Mouse (Mus musculus): ENCODE measurements around the gene Slc25a41.

Gene Slc25a41

DNA sequence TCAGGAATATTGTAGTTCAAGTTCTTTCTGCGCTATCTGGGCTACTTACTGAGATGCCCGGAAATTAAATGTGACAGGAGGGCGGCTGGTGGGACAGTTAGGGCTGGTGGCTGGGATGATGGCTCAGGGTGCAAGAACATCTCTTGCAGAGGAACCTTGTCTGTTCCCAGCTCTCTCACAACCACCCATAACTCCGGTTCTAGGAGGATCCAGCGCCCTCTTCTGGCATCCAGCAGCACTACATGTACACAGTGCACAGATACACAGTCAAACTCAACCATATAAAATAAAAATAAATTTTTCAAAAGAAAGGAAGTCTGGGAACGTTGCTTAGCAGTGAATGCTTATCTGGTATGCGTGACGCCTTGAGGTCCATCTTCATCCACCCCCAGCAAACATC is 2.5 kb downstream of the Slc25a41 start:
- DNase-seq = no peak

DNA sequence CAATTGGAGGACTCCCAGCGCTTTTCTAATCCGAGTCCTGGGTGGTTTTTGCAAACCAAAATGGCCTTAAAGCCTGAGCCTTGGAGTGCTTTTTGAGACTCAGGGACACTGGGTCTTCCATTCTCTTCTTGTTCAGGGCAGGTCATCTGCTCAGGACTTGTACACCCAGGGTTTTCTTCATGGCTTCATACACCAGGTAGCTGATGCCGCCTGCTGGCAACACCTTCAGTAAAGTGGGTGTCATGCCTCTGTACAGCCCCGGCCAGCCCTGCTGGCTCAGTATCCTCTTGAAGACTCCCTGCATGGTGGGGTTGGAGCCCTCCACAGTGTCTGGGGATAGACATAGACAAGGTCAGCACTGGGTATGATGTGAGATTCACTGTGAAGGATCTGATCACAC is 8.6 kb downstream of the Slc25a41 start:
- DNase-seq = peak; percentile 27

DNA sequence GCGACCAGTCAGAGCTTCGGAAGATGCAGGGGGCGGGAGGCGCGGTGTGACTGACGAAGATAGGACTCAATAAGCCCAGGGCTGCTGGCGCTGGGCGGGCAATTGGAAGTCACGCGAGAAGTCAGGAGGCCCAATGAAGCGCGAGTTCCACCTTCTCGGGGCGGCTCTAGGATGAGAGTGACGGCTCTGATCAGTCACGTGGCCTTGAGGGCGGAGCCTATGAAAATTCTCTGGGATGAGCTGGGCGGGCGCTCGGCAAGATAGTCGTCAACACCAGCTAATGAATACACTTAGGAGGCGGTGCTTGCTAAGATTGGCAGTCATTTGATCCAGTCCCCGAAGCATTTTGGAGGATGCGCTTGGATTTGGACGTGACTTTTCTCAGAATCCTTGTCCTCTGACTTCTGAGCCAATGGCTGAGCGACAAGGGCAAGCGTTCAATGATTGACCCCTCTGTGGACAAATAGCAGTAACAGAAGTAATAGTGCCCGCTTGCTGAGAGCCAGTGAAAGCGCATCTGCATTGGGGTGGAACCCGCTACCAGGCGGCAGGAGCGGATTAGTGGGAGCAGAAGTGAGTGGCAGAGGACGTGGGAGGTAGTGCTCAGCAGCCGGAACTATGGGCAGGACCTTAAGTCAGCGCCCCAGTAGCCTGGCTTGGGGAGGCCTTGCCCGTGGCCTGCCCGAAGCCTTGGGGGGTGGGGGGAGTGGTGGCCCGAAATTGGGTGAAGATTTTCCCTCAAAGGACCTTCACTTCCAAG is 9.6 kb downstream of the Slc25a41 start:
- peak; percentile 100 for DNase-seq

DNA sequence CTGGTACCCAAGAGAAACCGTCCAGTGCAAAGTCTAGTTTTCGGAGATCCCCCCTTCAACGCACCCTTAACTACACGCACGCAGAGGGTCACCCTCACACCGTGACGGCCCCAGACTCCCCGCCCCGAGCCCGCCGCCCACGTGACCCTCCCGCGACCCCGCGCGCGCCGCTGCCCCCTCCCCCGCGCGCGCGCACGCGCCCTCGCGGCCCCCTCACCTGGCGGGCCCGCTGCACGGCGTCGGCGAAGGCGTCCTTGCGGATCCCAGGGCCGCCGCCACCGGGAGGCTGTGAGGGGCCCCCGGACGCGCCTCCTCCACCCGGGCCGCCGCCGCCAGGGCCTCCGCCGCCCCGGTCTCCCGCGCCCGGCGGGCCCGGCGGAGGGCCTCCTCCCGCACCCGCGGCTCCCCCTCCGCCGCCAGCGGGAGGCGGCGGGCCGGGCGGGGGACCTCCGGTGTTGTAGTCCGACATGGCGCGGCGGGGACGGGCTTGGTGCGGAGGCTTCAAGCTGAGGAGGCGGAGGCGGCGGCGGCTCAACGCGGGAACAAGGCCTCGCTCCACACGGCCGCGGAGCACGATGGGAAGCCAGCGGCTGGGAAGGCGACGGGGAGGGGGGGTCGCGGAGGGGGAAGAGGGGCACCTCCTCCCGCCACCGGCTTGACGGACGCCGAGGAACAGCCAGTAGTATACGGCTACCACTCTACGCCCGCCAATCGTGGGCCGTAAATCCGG is 10.4 kb downstream of the Slc25a41 start, which contains the start of gene Khsrp:
Gene Khsrp, minus strand, starts transcription at position 592 of the 730 bp plus-strand sequence.
- peak; percentile 33 for DNase-seq

DNA sequence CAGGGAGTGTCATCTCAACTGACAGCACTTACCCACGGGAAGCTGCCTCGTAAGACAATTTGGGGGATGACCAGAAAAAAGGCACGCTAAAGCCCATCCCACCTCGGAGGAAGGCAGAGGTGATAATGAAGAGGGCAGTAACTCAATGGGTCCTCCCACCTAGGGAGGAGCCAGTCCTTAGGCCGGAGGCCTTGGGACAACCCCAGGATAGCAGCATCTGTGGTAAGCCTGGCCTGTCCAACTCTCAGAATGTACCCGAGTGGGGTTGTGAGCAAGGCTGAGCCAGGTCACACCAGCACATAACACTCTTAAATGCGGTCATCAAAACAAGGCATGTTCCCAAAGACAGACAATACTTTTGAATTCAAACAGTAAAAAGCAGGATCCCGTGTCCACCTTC is 11.8 kb downstream of the Slc25a41 start:
- DNase-seq = peak; percentile 20

DNA sequence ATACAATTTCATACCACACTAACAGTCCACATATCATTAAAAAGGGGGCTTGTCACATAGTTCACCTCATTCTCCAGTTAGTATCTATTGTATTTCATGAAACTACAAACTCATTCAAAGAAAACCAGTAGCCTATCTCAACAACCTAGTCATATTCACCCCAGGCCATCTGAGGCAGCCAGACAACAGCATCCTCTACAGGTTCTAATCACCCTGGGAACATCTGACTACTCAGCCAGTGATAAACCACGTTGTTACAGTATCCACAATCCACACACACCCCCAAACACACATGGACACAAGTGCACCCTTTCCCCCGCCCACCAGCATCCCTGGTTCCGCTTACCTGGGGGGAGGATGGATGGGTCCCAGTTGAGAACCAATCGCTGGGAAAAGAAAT is 14.0 kb downstream of the Slc25a41 start:
- DNase-seq = no peak

DNA sequence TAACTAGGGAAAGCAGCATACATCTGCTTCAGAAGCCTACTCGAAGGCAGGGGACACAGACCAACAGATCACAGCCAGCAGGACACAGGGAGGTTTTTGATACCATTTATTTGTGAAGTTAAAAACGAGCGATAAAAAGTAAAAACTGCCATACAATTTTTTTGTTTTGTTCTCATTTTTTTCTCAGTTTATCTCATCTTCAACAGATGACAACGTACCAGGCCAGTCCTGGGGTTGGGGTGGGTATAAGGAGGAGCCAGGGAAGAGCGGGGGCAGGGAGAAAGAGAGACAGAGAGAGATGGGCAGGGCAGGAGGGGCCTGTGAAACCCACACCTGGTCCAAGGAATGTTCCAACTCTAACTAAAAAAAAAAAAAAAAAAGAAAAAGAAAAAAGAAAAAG is 20.5 kb downstream of the Slc25a41 start:
- DNase-seq = no peak

DNA sequence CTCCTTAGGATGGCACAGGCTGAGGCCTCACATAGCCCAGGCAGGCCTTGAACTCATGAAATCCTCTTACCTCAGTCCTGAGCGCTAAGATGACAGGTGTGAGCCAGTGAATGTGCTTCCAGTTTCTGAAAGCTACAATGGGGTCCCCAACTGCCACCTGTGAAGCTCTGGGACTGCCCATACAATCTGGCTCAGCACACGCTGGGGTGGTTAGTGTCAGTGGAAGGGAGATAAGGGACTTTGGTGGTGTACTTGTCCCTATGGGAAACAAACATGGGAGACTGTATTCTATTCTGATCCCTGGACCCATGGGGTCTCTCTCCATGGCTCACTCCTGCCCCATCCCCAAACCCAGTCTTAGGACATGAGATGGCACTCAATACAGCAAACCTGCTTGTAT is 21.8 kb downstream of the Slc25a41 start:
- DNase-seq = no peak

DNA sequence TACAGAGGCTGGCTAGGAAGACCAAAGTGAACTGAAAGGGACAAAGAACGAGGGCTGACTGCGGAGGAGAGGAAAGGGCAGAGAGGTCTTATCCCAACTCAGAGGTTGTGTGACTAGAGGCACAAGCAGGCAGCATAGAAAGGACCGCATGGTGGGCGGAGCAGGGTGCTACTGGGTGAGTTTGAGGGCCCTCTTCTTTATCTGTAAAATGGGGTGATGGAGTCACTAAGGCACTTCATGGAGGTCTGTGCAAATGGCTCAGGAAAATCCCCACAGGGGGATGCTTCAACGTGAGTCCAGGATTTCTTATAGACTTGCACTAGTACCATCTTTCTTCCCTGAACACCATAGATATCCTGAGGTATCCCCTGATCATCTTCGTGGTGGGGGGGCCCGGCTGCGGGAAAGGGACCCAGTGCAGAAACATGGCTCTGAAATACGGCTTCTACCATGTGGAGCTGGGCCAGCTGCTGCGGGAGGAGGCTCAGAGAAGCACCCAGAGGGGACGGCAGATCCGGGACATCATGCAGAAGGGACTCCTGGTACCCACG is 29.1 kb downstream of the Slc25a41 start:
- DNase-seq = no peak

DNA sequence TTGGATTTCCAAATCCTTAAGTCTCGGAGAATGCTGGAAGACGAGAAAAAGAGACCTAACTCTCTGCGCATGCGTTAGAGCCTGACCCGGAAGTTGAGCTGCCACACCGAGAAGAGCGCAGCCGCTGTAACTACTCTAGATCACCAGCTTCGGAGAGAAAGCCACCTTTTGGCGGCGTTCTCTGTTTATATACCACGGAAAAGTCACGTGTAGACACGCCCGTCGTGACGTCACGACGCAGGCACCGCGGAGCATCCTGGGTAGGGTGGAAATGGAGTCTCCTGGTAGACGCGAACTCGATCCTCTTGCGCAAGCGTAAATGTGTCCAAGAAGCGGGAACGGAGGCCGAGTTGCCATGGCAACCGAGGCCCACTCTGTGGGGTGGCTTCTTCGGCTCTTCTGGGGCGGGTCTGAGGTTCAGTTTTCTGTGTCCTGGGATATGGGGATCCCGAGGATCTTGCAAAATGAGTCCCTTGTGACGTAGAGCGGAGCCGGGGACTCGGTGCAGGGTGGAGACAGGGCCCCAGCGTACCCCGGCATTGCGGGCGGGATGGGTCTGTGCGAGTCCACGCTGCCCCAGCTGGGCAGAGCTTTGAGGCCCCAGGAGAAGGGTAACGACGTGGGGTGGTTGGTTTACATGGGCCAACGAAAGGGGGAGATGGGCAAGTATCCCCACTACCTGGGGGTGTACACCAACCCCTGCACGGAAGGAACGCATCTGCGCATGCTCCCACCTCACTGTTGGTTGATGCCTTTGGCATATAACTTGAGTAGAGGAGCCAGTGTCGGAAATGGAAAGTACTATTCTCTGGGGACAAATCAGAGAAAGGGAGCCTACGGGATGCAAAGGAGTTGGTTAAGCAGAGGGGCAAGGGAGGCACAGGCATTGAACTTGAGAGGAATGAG is 30.0 kb downstream of the Slc25a41 start, which contains the start of the genes Gtf2f1 and Gm17949:
Gene Gtf2f1, minus strand, starts transcription at position 53 of the 906 bp plus-strand sequence.
Gene Gm17949, plus strand, starts transcription at position 234 of the 906 bp plus-strand sequence.
- DNase-seq = peak; percentile 94

DNA sequence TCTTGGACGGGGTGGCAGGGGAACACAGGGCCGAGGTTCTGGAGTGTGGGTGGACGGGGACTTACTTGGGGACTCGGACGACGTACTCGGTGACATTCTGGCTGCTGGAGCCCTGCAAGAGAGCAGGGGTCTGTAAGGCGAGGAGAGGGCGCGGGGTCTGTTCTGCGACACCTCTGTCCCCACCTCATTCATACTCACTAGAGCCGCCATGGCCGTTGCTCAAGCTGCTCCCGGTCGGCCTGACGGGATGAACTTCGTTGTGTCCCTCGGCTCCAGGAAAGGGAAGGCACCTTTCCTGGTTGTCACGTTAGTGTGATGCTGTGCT is 30.6 kb downstream of the Slc25a41 start:
- DNase-seq = no peak

DNA sequence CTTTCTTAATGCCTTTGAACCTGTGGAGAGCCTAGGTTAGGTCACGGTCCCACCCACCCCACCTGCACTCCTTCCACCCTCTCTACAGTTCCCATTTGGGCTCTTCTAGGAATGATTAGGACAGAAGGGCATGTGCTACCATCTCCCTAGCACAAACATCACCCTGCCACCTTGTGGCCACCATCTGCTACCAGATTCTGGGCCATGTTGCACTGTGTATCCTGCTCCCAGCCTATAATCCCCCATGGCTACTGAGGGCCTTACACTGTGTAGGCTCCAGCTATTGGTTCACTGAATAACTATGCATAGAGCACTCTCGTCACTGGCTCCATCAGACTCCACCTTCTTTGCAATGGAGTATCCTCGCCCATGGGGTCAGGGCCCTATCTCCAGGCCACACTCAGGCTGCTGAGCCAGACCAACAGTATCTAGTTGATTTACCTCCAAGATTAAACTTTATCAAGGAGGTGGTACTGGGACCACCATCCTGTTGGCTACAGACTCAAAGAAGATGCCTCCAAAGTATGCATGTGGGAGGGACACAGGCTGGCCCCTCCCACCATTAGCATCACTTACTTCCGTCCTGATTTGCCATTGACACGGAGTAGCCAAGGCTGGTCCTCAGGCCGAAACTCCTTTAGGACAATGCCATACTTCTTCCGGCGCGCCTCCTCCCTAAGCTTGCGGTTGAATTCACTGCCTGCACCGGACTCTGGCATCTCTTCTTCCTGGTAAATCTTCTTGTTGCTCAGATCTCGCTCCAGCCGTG is 34.1 kb downstream of the Slc25a41 start:
- no peak for DNase-seq

DNA sequence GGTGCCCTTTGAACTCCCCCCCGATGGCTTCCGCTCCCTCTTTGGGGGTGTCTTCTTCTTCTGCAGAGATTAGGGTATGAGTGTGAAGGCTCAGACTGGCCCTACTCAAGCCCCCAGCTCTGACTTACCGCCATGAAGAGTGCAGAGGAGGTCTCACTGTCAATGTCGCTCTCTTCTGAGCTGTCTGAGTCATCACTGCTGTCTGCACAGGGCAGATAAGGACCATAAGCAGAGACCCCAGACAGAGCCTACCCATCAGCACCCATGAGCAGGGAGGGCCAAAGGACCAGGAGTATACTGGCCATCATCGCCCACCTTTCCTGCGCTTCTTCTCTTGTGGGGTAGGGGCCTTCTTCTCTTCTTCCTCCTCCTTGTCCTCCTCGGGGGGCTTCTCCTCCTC is 37.5 kb downstream of the Slc25a41 start:
- no peak for DNase-seq

DNA sequence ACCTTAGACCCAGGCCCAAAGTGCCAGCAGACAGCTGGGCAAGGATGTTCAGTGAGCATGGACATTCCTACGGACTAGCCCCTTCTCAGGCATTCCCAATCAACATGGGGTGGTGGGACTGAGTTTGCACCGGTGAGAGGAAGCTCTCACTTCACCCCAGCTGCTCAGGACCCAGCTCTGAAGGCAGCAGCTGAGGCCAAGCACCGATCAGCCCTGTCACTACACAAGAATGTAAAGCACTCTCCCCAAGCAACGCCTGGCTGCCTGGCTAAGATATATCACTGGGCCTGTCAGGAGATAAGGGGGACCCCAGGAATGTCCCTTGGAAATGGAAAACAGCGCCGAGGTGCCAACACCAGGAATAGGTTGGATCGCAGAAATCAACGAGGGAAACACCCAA is 40.2 kb downstream of the Slc25a41 start:
- no peak for DNase-seq

DNA sequence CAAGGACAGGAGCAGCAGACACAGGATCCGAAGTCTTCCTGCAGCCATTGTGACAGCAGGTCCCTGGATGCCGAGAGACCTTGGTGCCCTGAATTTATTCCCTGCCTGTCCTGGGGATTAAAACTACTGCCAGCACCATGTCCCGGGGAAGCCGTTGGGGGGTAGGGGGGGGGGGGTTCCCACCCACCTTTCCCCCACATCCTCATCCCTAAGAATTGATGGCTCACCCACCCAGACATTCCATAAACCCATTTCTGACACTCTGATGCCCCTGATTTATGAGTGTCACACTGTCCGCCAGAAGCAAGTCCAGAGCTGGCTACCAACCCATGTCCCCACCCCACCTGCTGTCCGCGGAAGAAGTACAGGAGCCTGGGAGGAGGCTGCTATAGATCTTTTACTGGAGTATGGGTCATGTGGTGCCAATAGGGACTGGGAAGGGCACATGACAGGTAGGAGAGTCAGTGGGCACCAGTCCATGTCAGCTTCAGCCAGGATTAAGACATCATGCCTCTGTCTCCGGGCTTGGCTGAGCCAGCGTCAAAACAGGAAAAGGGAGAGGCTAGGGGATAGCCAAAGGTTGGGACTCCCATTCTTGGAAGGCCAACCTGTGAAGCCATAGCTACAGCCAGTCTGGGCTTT is 41.4 kb downstream of the Slc25a41 start, which contains the start of gene Pspn:
Gene Pspn, minus strand, starts transcription at position 51 of the 642 bp plus-strand sequence.
- no peak for DNase-seq

DNA sequence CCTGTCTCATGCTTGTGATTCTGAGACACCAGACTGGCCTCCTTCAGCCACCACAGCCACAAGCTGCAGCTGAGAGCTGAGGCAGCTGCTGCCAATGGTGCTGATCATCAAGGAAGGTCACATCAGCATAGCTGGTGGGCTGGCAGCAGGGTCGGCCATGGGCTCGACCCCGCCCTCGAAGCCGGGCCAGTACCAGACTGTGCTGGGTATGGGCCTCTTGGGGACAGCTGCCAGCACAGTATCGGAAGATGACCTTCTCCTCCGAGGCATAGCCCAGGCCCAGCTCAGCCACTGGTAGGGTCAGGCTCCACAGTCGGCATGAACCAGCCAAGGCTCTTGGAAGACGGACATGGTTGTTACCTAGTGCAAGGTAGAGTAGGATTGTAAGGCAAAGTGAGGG is 42.0 kb downstream of the Slc25a41 start:
- no peak for DNase-seq

DNA sequence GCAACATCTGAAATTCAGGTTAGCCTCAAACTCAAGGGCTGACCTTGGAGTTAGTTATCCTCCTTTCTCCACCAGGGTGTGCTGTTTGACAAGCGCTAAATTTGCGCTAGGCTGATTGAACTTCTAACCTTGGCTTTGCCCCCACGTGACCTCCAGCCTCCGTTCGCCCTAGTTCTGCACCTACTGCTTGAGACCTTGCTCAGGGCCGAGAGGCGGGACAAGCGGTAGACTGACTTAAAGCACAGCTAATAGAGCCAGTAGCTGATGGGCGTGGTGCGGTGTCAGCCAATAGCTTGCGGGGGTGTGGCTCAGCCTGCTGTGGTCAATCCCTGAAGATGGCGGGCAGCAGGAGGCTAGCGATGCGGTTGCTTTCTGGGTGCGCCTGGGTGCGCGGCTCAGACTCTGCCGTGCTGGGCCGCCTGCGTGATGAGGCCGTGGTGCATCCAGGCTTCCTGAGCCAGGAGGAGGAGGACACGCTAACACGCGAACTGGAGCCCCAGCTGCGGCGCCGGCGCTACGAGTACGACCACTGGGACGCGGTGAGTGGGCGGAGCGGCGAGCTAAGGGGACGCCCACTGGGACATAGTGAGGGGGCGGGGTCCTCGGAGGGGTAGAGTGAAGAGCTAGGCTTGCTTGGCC is 44.3 kb downstream of the Slc25a41 start, which contains the start of gene Alkbh7:
Gene Alkbh7, plus strand, starts transcription at position 311 of the 639 bp plus-strand sequence.
- DNase-seq = peak; percentile 100

DNA sequence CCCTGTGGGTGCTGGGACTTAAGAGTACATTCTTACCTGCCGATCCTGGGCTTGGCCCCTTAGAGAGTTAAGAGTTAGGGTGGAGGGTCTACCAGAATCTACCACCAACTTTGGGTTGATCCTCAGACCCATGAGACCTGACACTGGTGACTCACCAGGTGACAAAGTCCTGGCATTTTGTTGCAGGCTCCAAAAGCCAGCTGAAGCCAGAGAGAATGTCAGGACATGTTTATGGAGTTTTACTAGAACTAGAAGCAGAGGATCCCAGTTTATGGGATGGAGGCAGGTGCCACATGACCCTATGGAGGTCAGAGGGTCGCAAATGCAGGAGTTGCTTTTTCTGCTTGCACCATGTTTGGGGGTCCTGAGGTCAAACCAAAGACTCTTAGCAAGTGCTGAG is 44.9 kb downstream of the Slc25a41 start:
- no peak for DNase-seq

DNA sequence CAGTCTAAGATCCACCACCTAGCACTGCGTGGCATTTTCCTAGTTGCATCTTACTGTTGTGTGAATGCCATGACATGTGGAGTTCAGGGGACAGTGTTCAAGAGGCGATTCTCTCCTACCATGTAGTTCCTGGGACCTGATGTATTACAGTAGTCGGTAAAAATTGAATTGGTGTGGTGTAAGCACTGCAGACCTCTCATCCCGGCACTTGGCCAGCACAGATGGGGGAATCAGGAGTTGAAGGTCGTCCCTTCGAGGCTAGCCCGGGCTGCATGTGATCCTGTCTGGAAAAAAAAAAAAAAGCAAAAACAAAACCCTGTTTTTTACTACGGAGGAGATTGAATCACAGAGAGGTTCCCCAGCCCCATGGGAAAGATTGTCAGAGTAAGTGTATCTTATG is 46.4 kb downstream of the Slc25a41 start:
- no peak for DNase-seq

DNA sequence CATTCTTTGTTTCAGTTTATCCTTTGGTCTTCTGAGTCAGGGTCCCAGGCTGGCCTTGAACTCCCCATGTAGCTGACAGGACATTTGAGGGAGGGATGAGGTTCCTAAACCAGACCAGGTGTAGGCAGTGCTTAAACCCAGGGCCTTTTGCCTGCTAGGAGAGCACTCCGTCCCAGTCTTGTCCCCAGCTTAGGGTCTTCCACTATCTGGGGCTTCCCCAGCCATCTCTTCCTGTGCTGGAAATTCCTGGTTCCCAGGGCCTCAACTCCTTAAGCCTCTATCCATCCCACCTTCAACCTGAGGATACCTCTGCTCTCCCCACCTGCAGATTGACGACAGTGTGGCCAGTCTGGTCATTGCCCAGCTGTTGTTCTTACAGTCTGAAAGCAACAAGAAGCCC is 50.5 kb downstream of the Slc25a41 start:
- no peak for DNase-seq

Data from kidney, adult 11 months (tissue).